ENCODE assay signal across 20 mouse cellular contexts in the genomic region with DNA sequence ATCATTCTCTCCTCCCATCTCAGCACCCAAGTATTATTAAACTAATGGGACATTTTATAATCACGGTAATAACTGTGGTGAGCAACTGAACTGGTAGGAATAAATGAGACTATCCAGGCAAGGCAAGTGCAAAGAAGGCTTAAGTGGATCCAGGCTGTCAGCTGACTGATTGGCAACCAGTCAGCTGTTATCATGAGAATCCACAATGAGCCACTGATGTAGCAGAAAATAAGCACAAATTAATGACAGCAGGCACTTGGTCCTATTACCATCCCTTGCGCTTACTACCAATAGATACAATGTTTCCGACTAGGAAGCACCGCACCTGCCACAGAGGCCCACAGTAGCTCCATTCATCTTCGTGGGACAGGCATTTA. TPM values are rescaled to one million over a fixed set of nuclear protein-coding genes. Genes with fewer than 3 reads are reported as not detected.
DNase-seq lines count a peak whose midpoint lies in the region; ATAC-seq and TF ChIP-seq lines count a peak whose summit lies in the region.
"Had no signal": no experiment of that assay in that cellular context is flagged by ENCODE, and none has a peak within 500 bp of the region (broad histone marks: within the 10 kb centered on the region; RNA-seq: fewer than 3 reads in every experiment).

No protein-coding gene starts in this region.

- H3K4me2 ChIP-seq in intestine, embryonic 15.5 days (replicated peaks), result no peak overlapping the region
- H3K4me2 ChIP-seq in stomach, postnatal 0 days (replicated peaks; ENCODE audit: low read depth), result no peak overlapping the region
- H3K4me2 ChIP-seq: embryonic facial prominence, embryonic 13.5 days; heart, embryonic 12.5 days; hindbrain, embryonic 14.5 days had no signal

- H3K27me3 ChIP-seq in intestine, embryonic 15.5 days (replicated peaks), result no peaks in the 10 kb centered on the region
- H3K27me3 ChIP-seq in small intestine, adult 2 months (ENCODE audit: control insufficient read depth, insufficient read depth, low read length), result no peaks in the 10 kb centered on the region
- no peaks in the 10 kb centered on the region for H3K27me3 ChIP-seq in stomach, postnatal 0 days (ENCODE audit: control insufficient read depth, insufficient read depth, low read length)
- H3K27me3 ChIP-seq: CH12.LX; embryonic facial prominence, embryonic 13.5 days; heart, embryonic 12.5 days had no signal

- no peak for ATAC-seq in intestine, embryonic 15.5 days
- no peak for ATAC-seq in stomach, postnatal 0 days (ENCODE audit: low FRiP score, low TSS enrichment)
- ATAC-seq: forebrain, postnatal 0 days had no signal

- no peak for TF ChIP-seq POLR2A in small intestine, adult 2 months (IDR thresholded peaks at IDR 0.05; ENCODE audit: low read depth, low read length)

- peak overlapping the region; percentile 71 for H3K27ac ChIP-seq in intestine, embryonic 15.5 days
- peak overlapping the region; percentile 97 for H3K27ac ChIP-seq in small intestine, adult 2 months (ENCODE audit: insufficient read depth, low read depth, low read length)
- H3K27ac ChIP-seq in stomach, postnatal 0 days (replicated peaks), result peak overlapping the region; percentile 71
- H3K27ac ChIP-seq: embryonic facial prominence, embryonic 13.5 days; hindbrain, embryonic 10.5 days; hindbrain, embryonic 14.5 days had no signal

- TF ChIP-seq CTCF in small intestine, adult 2 months (IDR thresholded peaks at IDR 0.05; ENCODE audit: extremely low read depth, insufficient read length, insufficient replicate concordance, low read depth, low read length), result no peak
- no peak for TF ChIP-seq CTCF in stomach, postnatal 0 days (IDR thresholded peaks at IDR 0.05; ENCODE audit: low read depth)

- H3K9me3 ChIP-seq in intestine, embryonic 15.5 days, result no peaks in the 10 kb centered on the region
- no peaks in the 10 kb centered on the region for H3K9me3 ChIP-seq in stomach, postnatal 0 days (ENCODE audit: control insufficient read depth, low read length)
- H3K9me3 ChIP-seq: embryonic facial prominence, embryonic 13.5 days; heart, embryonic 12.5 days; hindbrain, embryonic 10.5 days had no signal

- peak; percentile 68 for DNase-seq in testis, postnatal 14 days (ENCODE audit: low spot score)
- DNase-seq in testis, postnatal 10 days (ENCODE audit: low spot score), result no peak
- DNase-seq in stomach, postnatal 0 days (ENCODE audit: low spot score), result no peak
- DNase-seq in ovary, postnatal 10 days (ENCODE audit: low spot score), result no peak
- DNase-seq in layer of hippocampus, postnatal 25 days (ENCODE audit: extremely low spot score in 1 of 2, low spot score in 1 of 2), result no peak
- DNase-seq in kidney, adult 18-20 months, result no peak
- DNase-seq: adrenal gland, adult 8-10 months; cerebellum, adult 11-12 months; cerebellum, adult 9-11 months; cerebellum, postnatal 36 days; forebrain, postnatal 0 days; gastrocnemius, postnatal 25 days had no signal

- no peak for TF ChIP-seq EP300 in stomach, postnatal 0 days (optimal IDR thresholded peaks at IDR 0.05)

- WGBS in intestine, embryonic 15.5 days, result 77% methylated on average over 5 of the region's 5 CpGs
- 34% methylated on average over 5 of the region's 5 CpGs for WGBS in small intestine, adult 2 months
- WGBS in stomach, postnatal 0 days, result 47% methylated on average over 5 of the region's 5 CpGs

- H3K9ac ChIP-seq in intestine, embryonic 15.5 days, result no peak overlapping the region
- no peak overlapping the region for H3K9ac ChIP-seq in stomach, postnatal 0 days (ENCODE audit: low read length)
- H3K9ac ChIP-seq: embryonic facial prominence, embryonic 13.5 days; forebrain, postnatal 0 days; heart, embryonic 12.5 days; hindbrain, embryonic 14.5 days had no signal

- no peak overlapping the region for H3K4me3 ChIP-seq in intestine, embryonic 15.5 days (replicated peaks)
- no peak overlapping the region for H3K4me3 ChIP-seq in small intestine, adult 2 months (ENCODE audit: low read depth, low read length)
- no peak overlapping the region for H3K4me3 ChIP-seq in stomach, postnatal 0 days (ENCODE audit: low read depth, low read length)
- H3K4me3 ChIP-seq: embryonic facial prominence, embryonic 13.5 days; heart, embryonic 12.5 days; hindbrain, embryonic 10.5 days had no signal

- H3K36me3 ChIP-seq in intestine, embryonic 15.5 days, result no peaks in the 10 kb centered on the region
- H3K36me3 ChIP-seq in small intestine, adult 2 months (ENCODE audit: control insufficient read depth, insufficient read depth, low read length), result no peaks in the 10 kb centered on the region
- H3K36me3 ChIP-seq in stomach, postnatal 0 days (ENCODE audit: control insufficient read depth, insufficient read depth, low read length), result no peaks in the 10 kb centered on the region
- H3K36me3 ChIP-seq: embryonic facial prominence, embryonic 13.5 days; heart, embryonic 12.5 days; hindbrain, embryonic 10.5 days had no signal

- peaks cover 20% of the 10 kb centered on the region for H3K4me1 ChIP-seq in intestine, embryonic 15.5 days (replicated peaks)
- H3K4me1 ChIP-seq in small intestine, adult 2 months (ENCODE audit: control insufficient read depth, insufficient read depth, insufficient read length, low read length), result peaks cover 24% of the 10 kb centered on the region; the same call in 1 of the 2 replicates
- H3K4me1 ChIP-seq in stomach, postnatal 0 days (replicated peaks; ENCODE audit: control insufficient read depth, insufficient read depth), result peaks cover 14% of the 10 kb centered on the region

RNA-seq across cellular contexts. Expression of gene Ptgfrn, which starts 2.4 kb away (rescaled TPM):
- polyA plus RNA-seq in intestine, embryonic 15.5 days (2015; fragmentation: Nextera tagmentation; extraction: Ambion mirVana), result 4.4 and 4.5 TPM in 2 replicates
- 15.9 and 26.2 TPM in 2 replicates for polyA plus RNA-seq in small intestine, adult 2 months (2012; rRNA removed)
- 5.3 and 5.8 TPM in 2 replicates for polyA plus RNA-seq in stomach, postnatal 0 days (2015; fragmentation: Nextera tagmentation; extraction: Ambion mirVana)
- total RNA-seq in layer of hippocampus, postnatal 25 days (2021), result 10 to 100 TPM in 1 of 2 experiments, 1 to 10 TPM in 1; 10.0 to 11.1 TPM
- total RNA-seq: CH12.LX; granulocyte monocyte progenitor cell, adult 5-6 weeks had no signal
